Mouse (Mus musculus): ENCODE results near the gene Car15.

- TF ChIP-seq GATA1 (IDR thresholded peaks at IDR 0.05; ENCODE audit: borderline replicate concordance, low read length) (no peak), FLI1 (IDR thresholded peaks at IDR 0.05; ENCODE audit: low read length) (no peak)
Observed at GRCm38 (mm10) chr16:17804982-17805381, 33.2 kb downstream of the Car15 start.
